Mouse (Mus musculus) embryonic facial prominence, embryonic 12.5 days (tissue): ENCODE measurements around the gene Sulf2. TPM values are rescaled to one million over a fixed set of nuclear protein-coding genes. Genes with fewer than 3 reads are reported as not detected.

Source experiments
- ATAC-seq: fragments of 200-750 bp; cut with Nextera tagmentation; 2 replicates; pipeline ENCODE4 v1.8.0; 2017; ENCODE audit not compliant: insufficient number of reproducible peaks, insufficient read depth, low FRiP score, low TSS enrichment
- H3K27ac ChIP-seq: fragments of 300-500 bp; sonication (generic); 2 replicates; pipeline ENCODE4 v1.5.1; 2016; ENCODE audit warnings: mild to moderate bottlenecking
- H3K27me3 ChIP-seq: fragments of 300-500 bp; sonication (generic); 2 replicates; pipeline ENCODE4 v1.6.1; 2016; ENCODE audit warnings: mild to moderate bottlenecking, moderate library complexity
- H3K36me3 ChIP-seq: fragments of 300-500 bp; sonication (generic); 2 replicates; pipeline ENCODE4 v1.6.1; 2016; ENCODE audit warnings: mild to moderate bottlenecking
- H3K4me1 ChIP-seq: fragments of 300-500 bp; sonication (generic); 2 replicates; pipeline ENCODE4 v1.6.1; 2016
- H3K4me2 ChIP-seq: fragments of 300-500 bp; sonication (generic); replicated peaks from 2 replicates; pipeline ENCODE4 v1.6.1; 2016; ENCODE audit warnings: mild to moderate bottlenecking, moderate library complexity
- H3K4me3 ChIP-seq: fragments of 300-500 bp; sonication (generic); 2 replicates; pipeline ENCODE4 v1.5.1; 2016; ENCODE audit warnings: mild to moderate bottlenecking
- H3K9ac ChIP-seq: fragments of 300-500 bp; sonication (generic); 2 replicates; pipeline ENCODE4 v1.6.1; 2016; ENCODE audit warnings: mild to moderate bottlenecking, moderate library complexity
- H3K9me3 ChIP-seq: fragments of 300-500 bp; sonication (generic); 2 replicates; pipeline ENCODE4 v1.6.1; 2016; ENCODE audit warnings: mild to moderate bottlenecking, moderate library complexity
- WGBS: fragments of 180-500 bp; shearing (Covaris S2); methylation state at CpG from one replicate; pipeline ENCODE4 v1.1.7; 2016; 5-methylcytosine and 5-hydroxymethylcytosine counted together
- polyA plus RNA-seq: library from polyadenylated mRNA; unstranded; fragments of >200 nt; fragmentation: Nextera tagmentation; extraction: Ambion mirVana; gene quantifications from 2 replicates; pipeline ENCODE4 v1.2.1, GENCODE M21; 2016

Sulf2 gene
- polyA plus RNA-seq, 1 experiment from 2014 or later = 229 TPM

DNA sequence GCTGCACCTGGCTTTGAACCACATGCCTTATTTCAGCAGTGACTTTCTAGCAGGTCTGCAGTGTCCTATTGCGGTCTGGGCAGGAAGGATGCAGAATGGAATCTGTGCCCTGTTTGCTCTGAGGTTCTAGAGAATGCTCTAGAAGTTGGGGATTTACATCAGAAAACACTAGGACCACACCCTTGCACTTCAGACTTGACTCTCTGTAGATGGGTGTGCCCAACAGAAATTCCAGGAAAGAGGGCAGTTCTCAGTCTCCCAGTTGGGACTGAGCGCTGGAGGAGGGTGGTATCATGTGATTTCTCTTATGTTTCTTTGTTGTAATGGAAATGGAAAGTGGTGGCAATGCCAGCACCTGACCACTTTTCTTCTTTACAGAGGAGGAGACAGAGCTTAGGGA is 1.7 kb upstream of the Sulf2 start:
- ATAC-seq = no peak
- WGBS = 85% methylated on average over 2 of the region's 2 CpGs
- no peaks in the 10 kb centered on the region for H3K27me3 ChIP-seq
- H3K9me3 ChIP-seq = no peaks in the 10 kb centered on the region
- no peaks in the 10 kb centered on the region for H3K36me3 ChIP-seq
- no peak overlapping the region for H3K4me3 ChIP-seq
- H3K4me1 ChIP-seq = peaks cover 44% of the 10 kb centered on the region
- H3K9ac ChIP-seq = no peak overlapping the region
- peak overlapping the region; percentile 72; the same call in 1 of the 2 replicates for H3K27ac ChIP-seq
- no peak overlapping the region for H3K4me2 ChIP-seq

DNA sequence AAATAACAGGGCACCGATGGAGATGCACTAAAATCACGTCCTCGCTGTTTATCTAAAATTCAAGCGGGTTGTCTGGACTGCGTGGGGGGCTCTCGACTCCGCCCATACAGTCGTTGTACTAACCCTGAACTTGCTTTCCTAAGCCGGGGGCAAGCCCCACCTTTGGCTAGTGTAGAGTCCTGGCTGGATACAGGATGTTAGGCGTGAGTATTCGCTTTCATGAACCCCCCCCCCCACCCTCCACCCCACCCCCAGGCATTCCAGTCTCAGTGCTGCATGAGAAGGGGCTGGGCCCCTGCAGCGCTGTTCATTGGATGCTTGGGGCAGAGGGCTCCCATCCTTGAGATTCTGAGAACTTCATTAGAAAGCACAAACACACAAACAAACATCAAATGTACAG is 659 bp upstream of the Sulf2 start:
- 0 out of 2 replicates have a peak overlapping the region, but pooled peaks have one; percentile 98 for H3K9ac ChIP-seq
- no peaks in the 10 kb centered on the region for H3K36me3 ChIP-seq
- H3K9me3 ChIP-seq = no peaks in the 10 kb centered on the region
- 3% methylated on average over 12 of the region's 12 CpGs for WGBS
- ATAC-seq = no peak
- H3K4me3 ChIP-seq = peak overlapping the region; percentile 78
- peak overlapping the region; percentile 73 for H3K4me2 ChIP-seq
- no peaks in the 10 kb centered on the region for H3K27me3 ChIP-seq
- peaks cover 53% of the 10 kb centered on the region for H3K4me1 ChIP-seq
- H3K27ac ChIP-seq = peak overlapping the region; percentile 99

DNA sequence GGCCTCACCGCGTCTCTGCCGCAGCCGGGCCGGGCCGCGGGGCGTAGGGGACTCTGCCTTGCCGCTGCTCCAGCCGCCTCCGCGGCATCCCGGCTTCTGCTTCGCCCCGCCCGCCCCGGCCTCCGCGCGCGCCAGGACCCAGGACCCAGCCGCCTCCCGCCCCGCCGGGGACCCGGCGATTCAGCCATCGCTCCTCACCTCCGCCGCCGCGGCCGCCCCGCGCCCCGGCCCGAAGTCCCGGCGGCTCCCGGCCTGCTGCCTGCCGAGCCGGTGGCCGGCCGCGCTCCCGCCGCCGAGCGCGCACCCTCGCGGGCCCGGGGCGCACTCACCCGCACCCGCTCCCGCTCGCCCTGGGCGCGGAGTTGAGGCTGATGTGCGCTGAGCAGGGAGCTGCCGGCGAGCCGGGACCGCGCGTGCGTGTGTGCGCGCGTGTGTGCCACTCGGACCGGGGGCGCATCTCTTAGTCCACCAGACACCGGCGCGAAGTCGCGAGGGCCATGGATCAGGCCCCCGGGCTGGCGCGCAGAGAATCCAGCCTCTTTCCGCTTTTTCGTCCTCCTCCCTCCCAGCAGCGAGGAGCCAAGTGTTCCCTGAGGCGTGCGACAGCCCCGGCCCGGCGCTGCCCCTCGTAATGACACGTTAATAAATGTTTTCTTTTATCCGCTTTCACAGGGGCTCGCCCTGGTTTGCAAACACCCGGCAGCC is 562 bp downstream of the Sulf2 start:
- Histone ChIP-seq H3K36me3 (no peaks in the 10 kb centered on the region), H3K4me3 (peak overlapping the region; percentile 78), H3K9me3 (no peaks in the 10 kb centered on the region), H3K4me1 (peaks cover 65% of the 10 kb centered on the region), H3K4me2 (peak overlapping the region; percentile 73), H3K27ac (peak overlapping the region; percentile 99), H3K9ac (peak overlapping the region; percentile 98), H3K27me3 (no peaks in the 10 kb centered on the region)
- WGBS = under 1% methylated on average over 61 of the region's 95 CpGs
- ATAC-seq = peak; percentile 31; the same call in 1 of the 2 replicates

DNA sequence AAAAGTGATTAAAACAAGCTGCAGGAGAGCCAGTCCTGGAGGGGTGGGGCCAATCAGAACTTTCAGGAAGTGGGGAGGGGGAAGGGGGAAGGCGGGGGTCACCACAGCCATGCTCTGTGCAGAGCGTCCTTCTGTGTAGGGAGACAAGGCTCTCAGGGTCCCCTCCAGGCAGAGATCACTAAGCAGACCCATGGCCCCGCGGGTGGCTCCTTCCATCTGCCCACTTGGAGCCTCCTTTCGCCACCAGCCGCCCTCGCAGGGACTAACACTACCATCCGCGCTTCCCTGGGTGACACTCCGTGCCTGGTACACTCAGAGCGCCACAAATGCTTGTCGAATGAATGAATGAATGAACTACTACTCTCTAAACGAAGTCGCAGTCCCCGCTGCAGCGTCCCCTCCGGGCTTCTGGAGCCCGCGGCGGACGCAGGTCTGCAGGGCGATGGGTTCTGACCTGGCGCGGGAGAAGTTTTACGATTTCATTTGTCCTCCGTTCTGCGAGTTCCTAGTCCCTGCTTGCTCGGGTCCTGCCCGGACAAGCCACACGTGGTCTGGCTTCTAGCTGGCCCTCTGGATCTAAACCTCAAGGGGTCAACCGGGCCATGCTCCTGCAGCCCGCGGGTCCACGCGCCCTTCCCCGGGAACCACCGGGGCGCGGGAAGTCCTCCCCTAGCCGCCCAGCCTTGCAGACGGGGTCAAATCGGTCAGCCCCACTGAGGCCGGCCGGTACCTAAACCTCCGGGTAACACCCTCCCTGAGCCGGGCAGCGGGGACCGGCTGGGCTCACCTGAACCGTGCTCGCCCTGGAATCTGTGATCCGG is 1.4 kb downstream of the Sulf2 start:
- Histone ChIP-seq H3K36me3 (no peaks in the 10 kb centered on the region), H3K27ac (peak overlapping the region; percentile 99), H3K4me1 (peaks cover 73% of the 10 kb centered on the region), H3K9me3 (no peaks in the 10 kb centered on the region), H3K4me2 (peak overlapping the region; percentile 73), H3K4me3 (peak overlapping the region; percentile 78), H3K9ac (peak overlapping the region; percentile 98), H3K27me3 (no peaks in the 10 kb centered on the region)
- under 1% methylated on average over 51 of the region's 51 CpGs for WGBS
- no peak for ATAC-seq

DNA sequence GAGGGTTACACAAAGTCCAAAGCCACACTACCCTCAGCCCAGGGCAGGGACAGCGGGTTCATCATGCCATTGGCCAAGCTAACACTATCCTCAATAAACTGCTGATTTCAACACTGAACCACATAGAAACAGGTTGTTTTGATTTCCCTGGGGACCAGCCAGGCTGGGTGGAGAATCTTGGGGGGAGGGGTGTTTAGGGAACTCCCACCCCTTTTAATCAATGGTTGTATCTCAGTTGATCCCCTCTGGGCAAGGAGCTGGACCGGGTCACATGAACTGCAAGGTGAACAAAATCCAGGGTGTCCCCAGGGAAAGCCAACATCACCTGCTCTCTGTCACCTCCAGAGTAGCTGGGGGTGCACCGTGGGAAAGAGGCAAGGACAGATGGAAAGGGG is 2.1 kb downstream of the Sulf2 start:
- H3K27ac ChIP-seq = peak overlapping the region; percentile 74
- no peaks in the 10 kb centered on the region for H3K9me3 ChIP-seq
- WGBS = 15% methylated on average over 3 of the region's 3 CpGs
- ATAC-seq = no peak
- H3K9ac ChIP-seq = peak overlapping the region; percentile 98
- H3K36me3 ChIP-seq = no peaks in the 10 kb centered on the region
- peak overlapping the region; percentile 78 for H3K4me3 ChIP-seq
- H3K27me3 ChIP-seq = no peaks in the 10 kb centered on the region
- peak overlapping the region; percentile 73 for H3K4me2 ChIP-seq
- peaks cover 80% of the 10 kb centered on the region for H3K4me1 ChIP-seq

DNA sequence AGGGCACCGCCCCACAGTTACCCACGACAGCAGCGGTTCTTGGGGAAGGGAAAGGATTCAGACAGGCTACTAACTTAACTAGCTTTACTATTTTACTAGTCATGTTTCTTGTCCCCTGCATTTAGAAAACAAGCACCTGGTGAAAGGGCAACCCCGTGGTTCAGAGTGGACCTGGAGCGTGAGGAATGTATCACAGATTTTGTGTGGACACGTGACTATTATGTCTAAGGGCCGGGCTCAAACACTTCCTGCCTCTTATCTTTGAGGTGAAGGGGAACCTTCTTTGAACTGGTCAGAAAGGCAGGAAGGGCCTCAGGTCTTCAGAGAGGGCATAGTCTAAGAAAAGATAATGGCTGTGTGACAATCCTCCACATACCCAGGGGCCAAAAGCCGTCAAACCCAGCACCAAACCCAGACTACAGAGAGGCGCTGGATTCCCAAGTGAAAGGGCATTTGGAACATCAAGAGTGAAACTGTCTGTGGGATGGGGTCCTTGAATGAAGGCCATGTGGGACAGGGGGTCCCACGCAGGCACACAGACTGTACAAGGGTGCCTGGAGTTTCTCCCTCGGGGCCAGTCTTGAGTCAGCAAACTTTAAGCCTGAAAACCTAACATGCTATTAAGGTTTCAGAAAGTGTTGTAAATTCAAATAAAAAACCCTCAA is 2.6 kb downstream of the Sulf2 start:
- H3K4me2 ChIP-seq = peak overlapping the region; percentile 73
- H3K9me3 ChIP-seq = no peaks in the 10 kb centered on the region
- H3K4me1 ChIP-seq = peaks cover 81% of the 10 kb centered on the region
- H3K36me3 ChIP-seq = no peaks in the 10 kb centered on the region
- H3K9ac ChIP-seq = peak overlapping the region; percentile 27
- WGBS = 34% methylated on average over 11 of the region's 11 CpGs
- no peaks in the 10 kb centered on the region for H3K27me3 ChIP-seq
- H3K4me3 ChIP-seq = peak overlapping the region; percentile 78
- H3K27ac ChIP-seq = peak overlapping the region; percentile 74
- no peak for ATAC-seq

DNA sequence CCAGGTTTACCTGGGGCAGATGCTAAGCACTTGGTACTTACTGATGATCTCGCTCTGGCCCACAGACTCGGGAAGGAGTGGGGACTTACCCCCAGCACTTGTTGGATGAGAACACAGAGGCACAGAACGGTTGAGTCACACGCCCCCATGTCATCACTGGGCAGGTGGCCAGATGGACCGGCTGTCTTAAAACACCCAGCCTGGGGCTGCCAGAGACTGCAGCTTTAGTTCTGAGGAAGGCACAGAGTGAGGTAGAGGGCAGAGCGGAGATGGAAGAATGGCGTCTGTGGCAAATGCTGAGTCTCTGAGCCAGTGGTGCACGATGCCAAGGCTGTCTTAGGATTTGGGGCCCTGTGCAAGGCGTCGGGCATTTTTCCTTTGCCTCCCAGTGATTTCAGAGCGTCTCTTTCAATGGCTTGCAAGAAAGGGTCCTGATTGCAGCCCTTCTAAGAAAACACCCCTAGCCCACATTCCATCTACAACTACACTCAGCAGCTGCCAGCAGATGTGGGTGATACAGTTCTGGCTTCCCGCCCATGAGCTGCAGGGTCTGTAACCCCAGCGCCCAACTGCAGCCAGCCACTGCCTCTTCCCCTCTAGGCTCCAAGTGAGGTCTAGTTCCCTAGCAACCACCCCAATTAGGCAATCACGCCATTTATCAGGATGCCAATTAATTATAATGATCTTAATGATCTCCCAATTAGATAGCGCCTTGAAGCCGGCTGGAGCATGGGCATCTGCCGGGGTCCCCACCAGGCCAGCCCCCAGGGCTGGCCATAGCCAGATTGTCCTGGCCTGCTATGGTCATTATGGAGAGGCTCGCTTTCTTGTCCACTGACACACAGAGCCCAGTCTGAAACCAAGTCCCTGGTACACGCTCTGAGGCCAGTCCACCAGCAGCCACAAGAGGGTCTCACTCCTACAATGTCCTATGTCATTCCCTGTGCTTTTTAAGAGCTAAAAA is 3.7 kb downstream of the Sulf2 start:
- no peak for ATAC-seq
- H3K9ac ChIP-seq = peak overlapping the region; percentile 27
- 51% methylated on average over 19 of the region's 19 CpGs for WGBS
- no peaks in the 10 kb centered on the region for H3K9me3 ChIP-seq
- H3K27me3 ChIP-seq = no peaks in the 10 kb centered on the region
- peaks cover 81% of the 10 kb centered on the region for H3K4me1 ChIP-seq
- peak overlapping the region; percentile 73 for H3K4me2 ChIP-seq
- H3K36me3 ChIP-seq = no peaks in the 10 kb centered on the region
- peak overlapping the region; percentile 73 for H3K27ac ChIP-seq
- peak overlapping the region; percentile 14; the same call in 1 of the 2 replicates for H3K4me3 ChIP-seq

DNA sequence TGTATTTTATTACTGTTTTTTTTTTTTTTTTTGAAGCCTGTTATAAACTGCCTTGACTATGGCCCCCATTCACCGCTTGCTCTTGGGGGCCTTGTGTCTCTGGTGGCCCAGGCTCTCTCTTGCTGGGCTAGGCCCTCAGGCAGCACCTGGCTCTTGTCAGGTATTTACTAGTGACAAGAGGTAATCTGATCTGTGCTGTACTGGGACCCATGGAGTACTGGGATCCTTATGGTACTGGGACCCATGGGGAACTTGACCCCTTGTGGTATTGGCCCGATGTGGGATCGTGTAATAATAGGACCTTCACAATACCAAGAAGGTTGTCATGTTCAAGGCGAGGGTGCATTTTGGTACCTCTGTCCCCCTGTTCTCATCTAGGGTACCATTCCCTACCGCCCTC is 4.9 kb downstream of the Sulf2 start:
- no peak for ATAC-seq
- H3K4me1 ChIP-seq = peaks cover 82% of the 10 kb centered on the region
- H3K27me3 ChIP-seq = no peaks in the 10 kb centered on the region

DNA sequence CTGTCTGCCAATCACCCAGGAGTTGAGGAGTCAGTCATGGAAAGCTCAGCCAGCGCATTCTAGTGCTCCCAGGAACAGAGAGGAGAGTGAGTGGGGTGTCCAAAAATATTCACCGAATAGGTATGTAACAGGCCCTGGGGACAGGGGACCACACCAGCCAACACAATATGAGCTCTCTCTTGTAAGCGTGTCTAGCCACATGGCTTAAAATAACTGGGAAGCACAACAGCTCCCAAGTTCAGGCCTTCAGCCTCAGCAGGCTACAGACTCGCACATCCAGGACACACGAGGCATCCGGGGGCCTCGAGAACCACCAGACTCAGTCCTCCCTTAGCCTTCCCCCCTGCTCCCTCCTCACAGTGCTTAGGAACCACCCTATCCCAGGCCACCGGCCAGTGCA is 6.0 kb downstream of the Sulf2 start:
- no peaks in the 10 kb centered on the region for H3K27me3 ChIP-seq
- H3K4me1 ChIP-seq = peaks cover 93% of the 10 kb centered on the region
- H3K4me3 ChIP-seq = no peak overlapping the region
- H3K36me3 ChIP-seq = peaks cover 12% of the 10 kb centered on the region; the same call in 1 of the 2 replicates
- H3K27ac ChIP-seq = peak overlapping the region; percentile 90
- 43% methylated on average over 8 of the region's 8 CpGs for WGBS
- H3K9me3 ChIP-seq = no peaks in the 10 kb centered on the region
- H3K9ac ChIP-seq = 0 out of 2 replicates have a peak overlapping the region, but pooled peaks have one; percentile 5
- ATAC-seq = no peak
- peak overlapping the region; percentile 21 for H3K4me2 ChIP-seq

More for the DNA sequence above, 4.9 kb downstream of the Sulf2 start:
- no peaks in the 10 kb centered on the region for H3K9me3 ChIP-seq
- 80% methylated on average over 5 of the region's 5 CpGs for WGBS
- peak overlapping the region; percentile 73; the same call in 1 of the 2 replicates for H3K27ac ChIP-seq
- H3K9ac ChIP-seq = no peak overlapping the region
- peaks cover 4% of the 10 kb centered on the region; the same call in 1 of the 2 replicates for H3K36me3 ChIP-seq
- no peak overlapping the region for H3K4me2 ChIP-seq
- no peak overlapping the region for H3K4me3 ChIP-seq

DNA sequence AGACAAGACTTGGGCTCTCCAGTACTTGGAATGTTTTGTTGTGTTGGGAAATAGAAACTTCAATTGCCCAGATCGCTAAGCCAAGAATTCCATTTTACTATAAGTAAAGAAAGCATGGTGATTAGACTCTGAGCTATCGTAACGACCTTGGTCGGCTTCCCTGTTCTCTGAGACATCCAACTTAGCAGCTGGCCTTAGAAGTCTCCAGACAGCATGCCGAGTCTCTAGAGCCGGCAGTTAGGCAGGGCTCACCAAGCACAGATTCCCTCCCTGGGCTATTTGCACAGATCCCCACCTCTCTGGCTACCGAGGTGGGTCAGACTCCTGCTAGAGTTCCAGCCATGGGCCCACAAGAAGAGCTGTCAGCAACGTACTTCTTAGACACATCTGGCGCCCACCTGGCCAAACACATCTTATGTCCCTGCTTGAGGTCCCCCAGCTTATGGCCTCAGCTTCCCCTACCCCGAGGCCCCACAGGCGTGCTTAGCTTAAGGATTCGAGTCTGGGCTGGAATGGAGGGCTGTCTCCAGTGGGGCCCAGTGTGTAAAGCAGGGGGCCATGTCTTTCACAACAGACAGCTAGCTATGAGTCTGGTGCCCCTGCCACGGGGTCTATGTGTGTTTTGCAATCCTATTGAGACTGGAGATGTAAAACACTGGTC is 6.7 kb downstream of the Sulf2 start:
- ATAC-seq = peak; percentile 71
- H3K27ac ChIP-seq = peak overlapping the region; percentile 90
- H3K4me1 ChIP-seq = peaks cover 98% of the 10 kb centered on the region
- no peaks in the 10 kb centered on the region for H3K27me3 ChIP-seq
- peak overlapping the region; percentile 21 for H3K4me2 ChIP-seq
- H3K9ac ChIP-seq = no peak overlapping the region
- no peaks in the 10 kb centered on the region for H3K9me3 ChIP-seq
- WGBS = 18% methylated on average over 13 of the region's 13 CpGs
- peaks cover 15% of the 10 kb centered on the region; the same call in 1 of the 2 replicates for H3K36me3 ChIP-seq
- no peak overlapping the region for H3K4me3 ChIP-seq
